Mouse (Mus musculus): ENCODE data around the gene Tmem199. TPM values are rescaled to one million over a fixed set of nuclear protein-coding genes. Genes with fewer than 3 reads are reported as not detected.

The Tmem199 gene
- 57.0 and 63.9 TPM in 2 replicates for polyA plus RNA-seq (2014; fragmentation: Nextera tagmentation; extraction: Ambion mirVana)

DNA sequence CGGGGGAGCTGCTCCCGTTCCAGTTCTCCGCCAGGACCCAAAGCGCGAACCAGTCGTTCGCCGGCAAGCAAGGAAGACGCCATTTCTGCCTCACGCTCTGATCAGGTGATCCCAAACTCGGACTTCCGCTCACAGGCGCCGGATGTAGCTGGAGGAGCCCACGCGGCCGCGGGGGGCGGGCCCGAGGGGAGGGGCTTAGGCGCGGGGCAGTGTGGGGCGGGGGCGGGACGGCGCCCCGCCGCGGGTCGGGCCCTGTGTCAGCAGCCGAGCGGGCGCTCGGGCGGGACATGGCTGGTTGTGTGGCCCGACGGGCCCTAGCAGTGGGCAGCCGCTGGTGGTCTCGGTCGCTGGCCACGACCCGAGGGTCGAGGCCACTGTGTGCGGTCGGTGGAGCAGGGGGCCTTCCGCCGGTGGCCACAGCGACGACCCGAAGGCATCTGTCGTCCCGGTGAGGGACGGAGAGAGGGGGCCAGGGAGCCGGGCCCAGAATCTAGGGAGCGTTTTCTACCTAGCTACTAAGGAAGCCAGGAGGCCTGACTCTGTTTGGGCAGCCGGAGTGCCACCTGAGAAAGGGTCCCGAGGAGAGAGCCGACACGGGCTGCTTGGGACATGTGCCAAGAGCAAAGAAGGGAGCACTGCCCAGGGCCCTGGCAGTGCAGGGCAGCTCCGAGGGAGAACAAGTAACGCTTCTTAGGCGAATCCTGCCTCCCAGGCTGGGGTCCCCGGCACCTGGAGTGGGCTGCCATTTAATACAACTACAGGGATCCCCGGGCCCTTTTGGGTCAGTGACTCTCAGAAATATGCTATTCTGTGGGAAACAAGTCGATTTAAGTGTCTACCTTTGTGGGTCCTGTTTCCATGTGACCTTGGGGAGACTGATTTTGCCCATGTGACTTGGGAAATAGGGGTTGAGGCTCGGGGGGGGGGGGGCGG is at the start of gene Tmem199, which contains the start of gene Poldip2:
TSS of gene Tmem199 (minus strand) at position 148 of the 933 bp plus-strand sequence.
TSS of gene Poldip2 (plus strand) at position 169 of the 933 bp plus-strand sequence.
- WGBS (ENCODE audit: insufficient replicate concordance), result under 1% methylated on average over 66 of the region's 67 CpGs
- Histone ChIP-seq H3K4me2 (peak within 1 kb of the TSS; percentile 75), H3K9ac (ENCODE audit: low read depth, low read length) (peak within 1 kb of the TSS; percentile 99), H3K9me3 (replicated peaks; ENCODE audit: control insufficient read depth, low read length) (no peaks in the 10 kb centered on the region), H3K4me3 (ENCODE audit: low read depth, low read length) (peak within 1 kb of the TSS; percentile 91), H3K27me3 (ENCODE audit: control insufficient read depth, insufficient read depth, low read length) (no peaks in the 10 kb centered on the region), H3K4me1 (ENCODE audit: control insufficient read depth, insufficient read depth, low read length) (peaks cover 14% of the 10 kb centered on the region), H3K27ac (ENCODE audit: low read depth, low read length) (peak within 1 kb of the TSS; percentile 88), H3K36me3 (ENCODE audit: control insufficient read depth, insufficient read depth, low read length) (peaks cover 23% of the 10 kb centered on the region)
- peak; percentile 93 for ATAC-seq (replicated peaks; ENCODE audit: insufficient number of reproducible peaks, low FRiP score, low TSS enrichment)

DNA sequence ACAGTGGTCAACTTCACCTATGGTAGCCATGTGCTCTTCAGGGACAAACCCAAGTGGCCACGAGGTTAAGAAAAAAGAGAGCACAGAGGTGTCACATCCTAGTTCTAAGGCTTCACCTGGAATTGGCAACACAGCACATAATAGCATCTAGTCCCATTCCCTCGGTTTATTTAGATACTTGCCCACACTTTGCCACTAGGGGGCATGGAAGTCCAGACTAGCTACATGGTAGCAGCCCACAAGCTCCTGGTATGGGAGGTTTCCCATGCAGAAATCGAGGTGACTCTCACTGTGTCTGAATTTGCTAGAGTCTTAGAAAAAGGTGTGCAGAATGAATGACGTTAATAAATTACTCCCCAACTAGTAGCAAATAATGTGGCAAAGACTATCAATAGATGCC is 48.5 kb upstream of the Tmem199 start:
- H3K4me2 ChIP-seq, result no peak overlapping the region
- H3K9ac ChIP-seq (ENCODE audit: low read depth, low read length), result no peak overlapping the region
- no peak overlapping the region for H3K27ac ChIP-seq (ENCODE audit: low read depth, low read length)
- peaks cover under 1% of the 10 kb centered on the region; the same call in 1 of the 2 replicates for H3K36me3 ChIP-seq (ENCODE audit: control insufficient read depth, insufficient read depth, low read length)
- ATAC-seq (replicated peaks; ENCODE audit: insufficient number of reproducible peaks, low FRiP score, low TSS enrichment), result no peak
- H3K27me3 ChIP-seq (ENCODE audit: control insufficient read depth, insufficient read depth, low read length), result no peaks in the 10 kb centered on the region
- no peak overlapping the region for H3K4me3 ChIP-seq (ENCODE audit: low read depth, low read length)
- H3K9me3 ChIP-seq (replicated peaks; ENCODE audit: control insufficient read depth, low read length), result no peaks in the 10 kb centered on the region
- WGBS (ENCODE audit: insufficient replicate concordance), result 15% methylated on average over 4 of the region's 4 CpGs
- peaks cover 6% of the 10 kb centered on the region for H3K4me1 ChIP-seq (ENCODE audit: control insufficient read depth, insufficient read depth, low read length)

DNA sequence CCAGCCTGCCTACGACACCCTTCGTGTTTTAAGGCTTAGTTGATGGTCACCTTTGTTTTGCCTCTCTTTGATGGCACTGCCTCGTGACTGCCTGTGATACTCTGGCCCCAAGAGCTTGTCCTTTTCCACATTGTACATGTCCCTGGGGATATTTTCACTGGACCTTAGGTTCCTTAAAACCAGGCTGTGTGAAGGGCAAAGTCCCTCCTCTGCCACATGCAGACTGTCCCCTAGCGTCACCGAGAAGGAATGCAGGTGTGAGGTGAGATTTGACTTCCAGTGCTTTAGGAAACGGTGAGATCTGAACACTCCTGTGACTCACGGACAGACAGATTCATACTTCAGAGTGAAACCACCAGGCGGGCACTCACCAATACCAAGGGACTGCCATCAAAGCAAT is 45.3 kb upstream of the Tmem199 start:
- no peaks in the 10 kb centered on the region for H3K36me3 ChIP-seq (ENCODE audit: control insufficient read depth, insufficient read depth, low read length)
- no peak overlapping the region for H3K4me2 ChIP-seq
- no peak overlapping the region for H3K9ac ChIP-seq (ENCODE audit: low read depth, low read length)
- 56% methylated on average over 8 of the region's 8 CpGs for WGBS (ENCODE audit: insufficient replicate concordance)
- no peak overlapping the region for H3K4me3 ChIP-seq (ENCODE audit: low read depth, low read length)
- no peak overlapping the region for H3K27ac ChIP-seq (ENCODE audit: low read depth, low read length)
- peaks cover 9% of the 10 kb centered on the region for H3K4me1 ChIP-seq (ENCODE audit: control insufficient read depth, insufficient read depth, low read length)
- ATAC-seq (replicated peaks; ENCODE audit: insufficient number of reproducible peaks, low FRiP score, low TSS enrichment), result no peak
- H3K27me3 ChIP-seq (ENCODE audit: control insufficient read depth, insufficient read depth, low read length), result no peaks in the 10 kb centered on the region
- H3K9me3 ChIP-seq (replicated peaks; ENCODE audit: control insufficient read depth, low read length), result no peaks in the 10 kb centered on the region

DNA sequence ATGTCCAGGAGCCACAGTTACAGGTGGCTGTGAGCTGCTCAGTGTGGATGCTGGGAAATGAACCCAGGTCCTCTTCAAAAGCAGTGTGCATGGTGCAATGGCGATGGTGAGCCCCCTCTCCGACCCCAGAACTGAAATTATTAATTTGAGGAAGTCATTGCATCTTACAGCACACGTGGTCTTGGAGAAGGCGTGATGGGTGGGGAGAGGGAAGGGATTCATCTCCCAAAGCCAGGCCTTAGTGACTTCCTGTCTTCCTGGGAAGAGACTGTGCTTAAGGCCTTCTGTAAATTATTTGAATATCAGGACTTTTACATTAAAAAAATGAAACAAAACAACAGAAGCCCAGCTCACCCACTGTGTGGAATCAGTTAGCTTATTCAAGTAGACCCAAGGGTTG is 44.1 kb upstream of the Tmem199 start:
- 75% methylated on average over 4 of the region's 4 CpGs for WGBS (ENCODE audit: insufficient replicate concordance)
- Histone ChIP-seq H3K27ac (ENCODE audit: low read depth, low read length) (peak overlapping the region; percentile 60; the same call in 1 of the 2 replicates), H3K4me2 (no peak overlapping the region), H3K36me3 (ENCODE audit: control insufficient read depth, insufficient read depth, low read length) (no peaks in the 10 kb centered on the region), H3K9me3 (replicated peaks; ENCODE audit: control insufficient read depth, low read length) (no peaks in the 10 kb centered on the region), H3K4me1 (ENCODE audit: control insufficient read depth, insufficient read depth, low read length) (peaks cover 11% of the 10 kb centered on the region), H3K27me3 (ENCODE audit: control insufficient read depth, insufficient read depth, low read length) (no peaks in the 10 kb centered on the region), H3K9ac (ENCODE audit: low read depth, low read length) (no peak overlapping the region; the same call in 1 of the 2 replicates), H3K4me3 (ENCODE audit: low read depth, low read length) (no peak overlapping the region)
- ATAC-seq (replicated peaks; ENCODE audit: insufficient number of reproducible peaks, low FRiP score, low TSS enrichment), result no peak

DNA sequence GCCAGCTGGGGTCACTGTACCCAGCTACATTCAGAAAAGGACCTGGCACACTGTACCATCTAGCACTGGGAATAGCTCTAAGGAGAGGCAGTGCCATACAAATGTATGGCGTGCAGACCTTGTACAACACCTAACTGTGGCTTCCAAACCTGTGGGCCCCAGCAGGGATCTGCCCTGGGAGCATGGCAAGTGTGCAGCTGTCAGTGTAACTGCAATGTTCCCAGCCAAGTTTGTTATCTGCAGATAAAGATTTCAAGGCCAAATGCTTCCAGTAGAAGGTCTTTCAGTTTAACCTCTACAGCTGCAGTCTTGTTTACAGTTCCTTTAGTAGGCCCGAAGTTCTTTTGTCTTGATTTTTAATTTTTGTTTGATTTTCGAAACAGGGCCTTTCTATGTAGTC is 43.7 kb upstream of the Tmem199 start:
- WGBS (ENCODE audit: insufficient replicate concordance), result 68% methylated on average over 3 of the region's 3 CpGs
- H3K4me3 ChIP-seq (ENCODE audit: low read depth, low read length), result no peak overlapping the region
- no peak for ATAC-seq (replicated peaks; ENCODE audit: insufficient number of reproducible peaks, low FRiP score, low TSS enrichment)
- no peaks in the 10 kb centered on the region for H3K36me3 ChIP-seq (ENCODE audit: control insufficient read depth, insufficient read depth, low read length)
- H3K9me3 ChIP-seq (replicated peaks; ENCODE audit: control insufficient read depth, low read length), result no peaks in the 10 kb centered on the region
- H3K4me2 ChIP-seq, result no peak overlapping the region
- H3K9ac ChIP-seq (ENCODE audit: low read depth, low read length), result no peak overlapping the region; the same call in 1 of the 2 replicates
- peak overlapping the region; percentile 60 for H3K27ac ChIP-seq (ENCODE audit: low read depth, low read length)
- H3K4me1 ChIP-seq (ENCODE audit: control insufficient read depth, insufficient read depth, low read length), result peaks cover 12% of the 10 kb centered on the region
- no peaks in the 10 kb centered on the region for H3K27me3 ChIP-seq (ENCODE audit: control insufficient read depth, insufficient read depth, low read length)

DNA sequence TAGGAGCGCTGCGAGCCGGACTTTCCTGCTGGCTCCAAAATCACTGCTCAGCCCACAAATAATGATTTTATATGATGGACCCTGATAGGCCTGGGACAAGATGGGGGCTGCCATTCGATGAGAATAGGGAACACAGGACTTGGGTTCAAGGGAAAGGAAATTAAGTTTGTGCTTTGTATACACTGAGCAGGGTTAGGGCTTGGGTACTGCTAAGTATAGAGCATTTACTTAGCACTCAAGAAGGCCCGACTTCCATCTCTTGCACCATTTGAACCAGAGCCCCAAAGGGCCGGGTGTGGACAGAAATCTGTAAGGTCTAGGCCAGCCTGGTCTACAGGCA is 39.1 kb upstream of the Tmem199 start:
- no peaks in the 10 kb centered on the region for H3K27me3 ChIP-seq (ENCODE audit: control insufficient read depth, insufficient read depth, low read length)
- WGBS (ENCODE audit: insufficient replicate concordance), result 32% methylated on average over 6 of the region's 6 CpGs
- H3K9ac ChIP-seq (ENCODE audit: low read depth, low read length), result peak overlapping the region; percentile 78
- peak overlapping the region; percentile 74 for H3K4me3 ChIP-seq (ENCODE audit: low read depth, low read length)
- 0 out of 2 replicates have a peak, but pooled peaks have one; percentile 9 for ATAC-seq (replicated peaks; ENCODE audit: insufficient number of reproducible peaks, low FRiP score, low TSS enrichment)
- peak overlapping the region; percentile 54; the same call in 1 of the 2 replicates for H3K27ac ChIP-seq (ENCODE audit: low read depth, low read length)
- peak overlapping the region; percentile 83 for H3K4me2 ChIP-seq
- no peaks in the 10 kb centered on the region for H3K36me3 ChIP-seq (ENCODE audit: control insufficient read depth, insufficient read depth, low read length)
- peaks cover 23% of the 10 kb centered on the region for H3K4me1 ChIP-seq (ENCODE audit: control insufficient read depth, insufficient read depth, low read length)
- no peaks in the 10 kb centered on the region for H3K9me3 ChIP-seq (replicated peaks; ENCODE audit: control insufficient read depth, low read length)

DNA sequence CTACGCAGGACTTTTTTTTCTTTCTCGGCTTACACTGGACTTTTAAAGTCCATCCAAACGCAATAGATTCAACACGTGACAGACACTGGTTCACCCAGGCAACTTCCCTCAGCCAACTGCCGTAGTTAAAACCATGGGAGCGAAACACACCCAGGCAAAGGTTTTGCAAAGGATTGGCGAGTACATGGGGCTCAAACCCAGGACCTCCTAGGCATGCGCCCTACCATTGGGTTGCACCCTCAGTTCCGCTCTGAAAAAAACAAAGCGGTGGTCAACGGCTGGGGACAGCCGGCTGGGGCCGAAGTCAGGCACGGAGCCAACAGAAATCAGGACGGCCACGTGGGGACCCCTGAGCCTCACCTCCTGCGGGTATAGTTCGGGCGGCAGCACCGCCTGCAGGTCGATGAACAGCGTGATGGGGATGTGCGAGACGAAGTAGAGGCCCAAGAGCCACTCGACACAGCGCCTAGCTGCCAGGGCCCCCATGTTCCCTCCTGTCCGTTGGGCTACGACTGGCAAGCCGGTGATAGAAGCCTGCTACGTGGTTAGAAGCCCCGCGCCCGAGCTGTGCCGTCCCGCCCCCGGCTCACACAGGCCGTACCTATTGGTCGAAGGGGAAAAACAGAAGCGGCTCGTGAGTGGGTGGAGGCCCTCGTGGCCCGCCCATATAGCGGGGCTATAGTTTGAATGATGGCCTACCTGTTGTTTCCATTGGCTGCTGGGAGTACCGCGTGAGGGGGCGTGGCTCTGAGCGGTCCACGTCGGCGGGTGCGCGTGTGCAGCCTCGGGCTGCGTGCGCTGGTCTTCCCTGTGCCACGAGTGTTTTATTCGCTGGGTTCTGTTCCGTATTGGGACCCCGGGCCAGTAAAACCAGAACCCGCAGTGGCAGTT is 38.4 kb upstream of the Tmem199 start, which contains the start of gene Tmem97:
TSS of gene Tmem97 (minus strand) at position 610 of the 891 bp plus-strand sequence.
- Histone ChIP-seq H3K27ac (ENCODE audit: low read depth, low read length) (peak within 1 kb of the TSS; percentile 71), H3K9me3 (replicated peaks; ENCODE audit: control insufficient read depth, low read length) (no peaks in the 10 kb centered on the region), H3K9ac (ENCODE audit: low read depth, low read length) (peak within 1 kb of the TSS; percentile 78), H3K4me1 (ENCODE audit: control insufficient read depth, insufficient read depth, low read length) (peaks cover 17% of the 10 kb centered on the region), H3K4me3 (ENCODE audit: low read depth, low read length) (peak within 1 kb of the TSS; percentile 74), H3K4me2 (peak within 1 kb of the TSS; percentile 83), H3K27me3 (ENCODE audit: control insufficient read depth, insufficient read depth, low read length) (no peaks in the 10 kb centered on the region), H3K36me3 (ENCODE audit: control insufficient read depth, insufficient read depth, low read length) (no peaks in the 10 kb centered on the region)
- under 1% methylated on average over 54 of the region's 60 CpGs for WGBS (ENCODE audit: insufficient replicate concordance)
- peak; percentile 98 for ATAC-seq (replicated peaks; ENCODE audit: insufficient number of reproducible peaks, low FRiP score, low TSS enrichment)

DNA sequence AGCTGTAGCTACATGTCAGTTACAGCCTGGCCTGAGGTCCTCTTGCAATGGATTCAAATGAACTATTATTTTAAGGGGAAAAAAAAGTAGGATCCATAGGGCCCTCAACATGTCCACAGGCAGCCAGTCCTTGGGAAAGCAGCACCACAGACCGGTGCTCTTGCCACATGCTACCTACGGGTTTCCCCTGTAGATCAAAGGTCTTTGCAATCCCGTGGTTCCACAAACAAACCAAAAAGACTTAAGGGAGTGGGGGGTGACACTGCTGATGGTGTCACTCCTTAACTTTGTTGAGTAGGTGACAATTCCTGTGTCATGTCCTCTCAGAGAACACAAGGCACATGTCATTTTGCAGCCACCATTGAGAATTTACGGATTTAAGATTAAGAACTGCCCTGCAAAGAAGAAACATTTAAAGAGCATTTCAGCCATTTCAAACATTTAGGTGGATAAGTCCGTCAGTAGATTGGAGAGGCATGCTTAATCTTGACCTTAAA is 37.6 kb upstream of the Tmem199 start:
- WGBS (ENCODE audit: insufficient replicate concordance), result 4% methylated on average over 5 of the region's 5 CpGs
- no peak for ATAC-seq (replicated peaks; ENCODE audit: insufficient number of reproducible peaks, low FRiP score, low TSS enrichment)
- Histone ChIP-seq H3K9ac (ENCODE audit: low read depth, low read length) (peak overlapping the region; percentile 78), H3K27ac (ENCODE audit: low read depth, low read length) (no peak overlapping the region), H3K9me3 (replicated peaks; ENCODE audit: control insufficient read depth, low read length) (no peaks in the 10 kb centered on the region), H3K36me3 (ENCODE audit: control insufficient read depth, insufficient read depth, low read length) (no peaks in the 10 kb centered on the region), H3K4me3 (ENCODE audit: low read depth, low read length) (peak overlapping the region; percentile 74), H3K4me1 (ENCODE audit: control insufficient read depth, insufficient read depth, low read length) (peaks cover 15% of the 10 kb centered on the region), H3K4me2 (peak overlapping the region; percentile 83), H3K27me3 (ENCODE audit: control insufficient read depth, insufficient read depth, low read length) (no peaks in the 10 kb centered on the region)
